Mouse (Mus musculus): ENCODE measurements around the gene Sema5a.

GRCm38 (mm10) chr15:32356805-32357204 lies 112.2 kb downstream of the Sema5a start:
- TF ChIP-seq CTCF (IDR thresholded peaks at IDR 0.05; ENCODE audit: borderline replicate concordance, control insufficient read depth, extremely low read depth, insufficient read depth, low read length, poor library complexity) (no peak), POLR2A (IDR thresholded peaks at IDR 0.05; ENCODE audit: control insufficient read depth, extremely low read depth, insufficient read depth, low read length, poor library complexity) (no peak)
